Mouse (Mus musculus): ENCODE measurements at regions not wholly inside any gene's neighbourhood (a gene's known extent, or its start where the extent isn't known, plus 50 kb on each side); places are given as distances from the start of the nearest gene placed in this dataset.

- 0 out of 2 replicates have a peak, but pooled peaks cover 3% of the 10 kb centered on the region for H3K4me1 ChIP-seq (ENCODE audit: control insufficient read depth, insufficient read depth, low read length)
- H3K4me3 ChIP-seq (ENCODE audit: insufficient read depth, low read length), result no peak overlapping the region
- H3K27ac ChIP-seq (ENCODE audit: insufficient read depth, low read depth, low read length), result no peak overlapping the region
- TF ChIP-seq POLR2A (IDR thresholded peaks at IDR 0.05; ENCODE audit: borderline replicate concordance, low read depth, low read length), result no peak
- no peak for TF ChIP-seq CTCF (IDR thresholded peaks at IDR 0.05; ENCODE audit: low read depth, low read length)
These were observed 52.7 kb downstream of the Phlda1 start for GRCm38 (mm10) chr10:111558675-111559340.

- H3K27ac ChIP-seq (ENCODE audit: insufficient read depth, low read depth, low read length), result no peak overlapping the region
- no peak overlapping the region for H3K4me3 ChIP-seq (ENCODE audit: insufficient read depth, low read length)
These were observed 53.5 kb downstream of the Phlda1 start for GRCm38 (mm10) chr10:111559341-111560246.

DNA sequence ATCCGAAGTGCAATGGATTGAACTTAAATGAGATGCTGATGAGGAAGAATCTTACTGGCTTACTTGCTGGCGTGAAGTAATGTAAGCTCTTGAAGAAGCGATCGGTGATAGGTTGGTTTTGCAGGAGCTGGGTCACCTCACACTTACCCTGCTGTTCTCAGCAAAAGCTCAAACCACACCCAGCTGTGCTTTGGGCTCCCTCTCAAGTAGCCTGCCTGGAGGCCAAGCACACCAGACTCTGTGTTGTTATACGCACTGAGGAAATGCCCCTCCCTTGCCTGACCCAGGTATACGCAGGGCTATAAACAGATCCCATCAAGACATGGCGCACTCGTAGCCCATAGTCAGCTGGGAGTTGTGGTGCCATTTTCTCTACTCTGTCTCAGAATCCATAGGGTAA lies 56.5 kb downstream of the Phlda1 start:
- Histone ChIP-seq H3K27ac (ENCODE audit: insufficient read depth, low read depth, low read length) (no peak overlapping the region), H3K4me3 (ENCODE audit: insufficient read depth, low read length) (no peak overlapping the region), H3K4me1 (ENCODE audit: control insufficient read depth, insufficient read depth, low read length) (peaks cover 6% of the 10 kb centered on the region)
- no peak for TF ChIP-seq CTCF (IDR thresholded peaks at IDR 0.05; ENCODE audit: low read depth, low read length)
- TF ChIP-seq POLR2A (IDR thresholded peaks at IDR 0.05; ENCODE audit: borderline replicate concordance, low read depth, low read length), result no peak

More at GRCm38 (mm10) chr10:111559341-111560246, 53.5 kb downstream of the Phlda1 start:
- peaks cover 7% of the 10 kb centered on the region for H3K4me1 ChIP-seq (ENCODE audit: control insufficient read depth, insufficient read depth, low read length)
- no peak for TF ChIP-seq CTCF (IDR thresholded peaks at IDR 0.05; ENCODE audit: low read depth, low read length)
- no peak for TF ChIP-seq POLR2A (IDR thresholded peaks at IDR 0.05; ENCODE audit: borderline replicate concordance, low read depth, low read length)

- H3K27ac ChIP-seq (ENCODE audit: insufficient read depth, low read depth, low read length), result no peak overlapping the region
- H3K4me3 ChIP-seq (ENCODE audit: insufficient read depth, low read length), result no peak overlapping the region
These were observed 60.8 kb downstream of the Phlda1 start for GRCm38 (mm10) chr10:111566873-111567381.

GRCm38 (mm10) chr10:111570501-111571258 lies 64.6 kb downstream of the Phlda1 start:
- no peak for TF ChIP-seq POLR2A (IDR thresholded peaks at IDR 0.05; ENCODE audit: borderline replicate concordance, low read depth, low read length)
- no peak for TF ChIP-seq CTCF (IDR thresholded peaks at IDR 0.05; ENCODE audit: low read depth, low read length)
- no peak overlapping the region for H3K4me3 ChIP-seq (ENCODE audit: insufficient read depth, low read length)
- H3K27ac ChIP-seq (ENCODE audit: insufficient read depth, low read depth, low read length), result no peak overlapping the region
- peaks cover 27% of the 10 kb centered on the region for H3K4me1 ChIP-seq (ENCODE audit: control insufficient read depth, insufficient read depth, low read length)

More at GRCm38 (mm10) chr10:111566873-111567381, 60.8 kb downstream of the Phlda1 start:
- peaks cover 15% of the 10 kb centered on the region for H3K4me1 ChIP-seq (ENCODE audit: control insufficient read depth, insufficient read depth, low read length)
- no peak for TF ChIP-seq CTCF (IDR thresholded peaks at IDR 0.05; ENCODE audit: low read depth, low read length)
- no peak for TF ChIP-seq POLR2A (IDR thresholded peaks at IDR 0.05; ENCODE audit: borderline replicate concordance, low read depth, low read length)

- Histone ChIP-seq H3K27ac (ENCODE audit: insufficient read depth, low read depth, low read length) (no peak overlapping the region), H3K4me3 (ENCODE audit: insufficient read depth, low read length) (no peak overlapping the region), H3K4me1 (ENCODE audit: control insufficient read depth, insufficient read depth, low read length) (peaks cover 35% of the 10 kb centered on the region)
- TF ChIP-seq CTCF (IDR thresholded peaks at IDR 0.05; ENCODE audit: low read depth, low read length), result no peak
- no peak for TF ChIP-seq POLR2A (IDR thresholded peaks at IDR 0.05; ENCODE audit: borderline replicate concordance, low read depth, low read length)
These were observed 68.1 kb downstream of the Phlda1 start for GRCm38 (mm10) chr10:111574231-111574630.

DNA sequence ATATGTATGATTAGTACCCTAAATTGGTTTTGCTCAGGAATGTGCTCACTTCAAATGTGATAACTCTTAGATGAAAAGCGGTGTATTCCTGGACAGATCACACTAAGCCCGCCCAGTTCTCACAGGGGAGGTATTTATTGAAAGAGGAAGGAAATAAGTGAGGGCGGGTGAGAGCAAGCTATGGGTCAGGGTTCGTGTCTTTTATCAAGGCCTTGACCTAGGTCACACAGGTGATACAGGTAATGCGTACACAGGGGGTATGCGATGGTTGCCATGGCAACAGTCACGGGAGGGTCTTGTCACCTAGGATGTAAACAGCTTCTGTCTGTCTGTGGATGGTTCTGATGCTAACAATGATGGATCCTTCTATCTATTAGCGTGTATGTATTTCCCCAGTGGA lies 68.7 kb downstream of the Phlda1 start:
- no peak overlapping the region for H3K4me3 ChIP-seq (ENCODE audit: insufficient read depth, low read length)
- TF ChIP-seq POLR2A (IDR thresholded peaks at IDR 0.05; ENCODE audit: borderline replicate concordance, low read depth, low read length), result no peak
- TF ChIP-seq CTCF (IDR thresholded peaks at IDR 0.05; ENCODE audit: low read depth, low read length), result no peak
- peaks cover 35% of the 10 kb centered on the region for H3K4me1 ChIP-seq (ENCODE audit: control insufficient read depth, insufficient read depth, low read length)
- H3K27ac ChIP-seq (ENCODE audit: insufficient read depth, low read depth, low read length), result no peak overlapping the region

GRCm38 (mm10) chr10:111575256-111575655 lies 69.2 kb downstream of the Phlda1 start:
- H3K4me1 ChIP-seq (ENCODE audit: control insufficient read depth, insufficient read depth, low read length), result peaks cover 35% of the 10 kb centered on the region
- H3K27ac ChIP-seq (ENCODE audit: insufficient read depth, low read depth, low read length), result no peak overlapping the region
- H3K4me3 ChIP-seq (ENCODE audit: insufficient read depth, low read length), result no peak overlapping the region
- no peak for TF ChIP-seq CTCF (IDR thresholded peaks at IDR 0.05; ENCODE audit: low read depth, low read length)
- no peak for TF ChIP-seq POLR2A (IDR thresholded peaks at IDR 0.05; ENCODE audit: borderline replicate concordance, low read depth, low read length)

GRCm38 (mm10) chr10:111575926-111576325 lies 69.8 kb downstream of the Phlda1 start:
- H3K27ac ChIP-seq (ENCODE audit: insufficient read depth, low read depth, low read length), result no peak overlapping the region
- peaks cover 28% of the 10 kb centered on the region for H3K4me1 ChIP-seq (ENCODE audit: control insufficient read depth, insufficient read depth, low read length)
- TF ChIP-seq POLR2A (IDR thresholded peaks at IDR 0.05; ENCODE audit: borderline replicate concordance, low read depth, low read length), result no peak
- no peak for TF ChIP-seq CTCF (IDR thresholded peaks at IDR 0.05; ENCODE audit: low read depth, low read length)
- no peak overlapping the region for H3K4me3 ChIP-seq (ENCODE audit: insufficient read depth, low read length)

Measured in bone marrow macrophage, adult 2 months (primary cell).